ENCODE assay signal across 10 mouse cellular contexts in genomic region chr3:135511683-135512082, GRCm38 (mm10). TPM values are rescaled to one million over a fixed set of nuclear protein-coding genes. Genes with fewer than 3 reads are reported as not detected.
DNase-seq lines count a peak whose midpoint lies in the region; ATAC-seq and TF ChIP-seq lines count a peak whose summit lies in the region.
"Had no signal": no experiment of that assay in that cellular context is flagged by ENCODE, and none has a peak within 500 bp of the region (broad histone marks: within the 10 kb centered on the region; RNA-seq: fewer than 3 reads in every experiment).

No protein-coding gene starts in this region.

- peak; percentile 60; the same call in 1 of the 2 replicates for ATAC-seq in kidney, embryonic 16.5 days (ENCODE audit: low FRiP score, low TSS enrichment)

- H3K27me3 ChIP-seq in cerebellum, adult 2 months (ENCODE audit: control insufficient read depth, insufficient read depth, low read length), result no peaks in the 10 kb centered on the region
- no peaks in the 10 kb centered on the region for H3K27me3 ChIP-seq in kidney, embryonic 16.5 days (ENCODE audit: insufficient read depth, low read length)

- H3K4me2 ChIP-seq in kidney, embryonic 16.5 days (replicated peaks; ENCODE audit: low read depth, low read length), result no peak overlapping the region

- no peak overlapping the region for H3K4me3 ChIP-seq in cerebellum, adult 2 months (replicated peaks; ENCODE audit: insufficient read depth, low read depth, low read length)
- H3K4me3 ChIP-seq in kidney, embryonic 16.5 days (ENCODE audit: low read length), result no peak overlapping the region

- no peaks in the 10 kb centered on the region; the same call in 1 of the 2 replicates for H3K4me1 ChIP-seq in cerebellum, adult 2 months (ENCODE audit: control insufficient read depth, insufficient read depth, low read length)
- H3K4me1 ChIP-seq in kidney, embryonic 16.5 days (ENCODE audit: insufficient read depth, low read length), result no peaks in the 10 kb centered on the region

- no peak overlapping the region for H3K9ac ChIP-seq in kidney, embryonic 16.5 days (replicated peaks; ENCODE audit: low read length)

- TF ChIP-seq POLR2A in cerebellum, adult 2 months (IDR thresholded peaks at IDR 0.05; ENCODE audit: borderline replicate concordance, insufficient read depth, low read length), result no peak

- no peaks in the 10 kb centered on the region for H3K9me3 ChIP-seq in kidney, embryonic 16.5 days (ENCODE audit: low read length)

- no peaks in the 10 kb centered on the region for H3K36me3 ChIP-seq in kidney, embryonic 16.5 days (ENCODE audit: insufficient read depth, low read length)

- TF ChIP-seq CTCF in cerebellum, adult 2 months (IDR thresholded peaks at IDR 0.05; ENCODE audit: borderline replicate concordance, insufficient read depth, low read depth, low read length), result peak; percentile 5; the same call in 1 of the 2 replicates

- 58% methylated on average over 11 of the region's 11 CpGs for WGBS in cerebellum, adult 2 months
- WGBS in kidney, embryonic 16.5 days, result 22% methylated on average over 11 of the region's 11 CpGs

- no peak for DNase-seq in cerebellum, adult 2 months
- no peak for DNase-seq in cerebellum, adult 11 months
- no peak for DNase-seq in kidney, adult 8-10 months
- DNase-seq in A20 (ENCODE audit: low read depth, low spot score), result peak; percentile 42
- DNase-seq in forelimb bud, embryonic 11.5 days (ENCODE audit: low read depth, low spot score), result peak; percentile 11
- DNase-seq in cerebellum, adult 9-11 months, result no peak
- no peak for DNase-seq in right cerebral cortex, adult 18-20 months
- DNase-seq: adrenal gland, postnatal 10 days had no signal

- no peak overlapping the region for H3K27ac ChIP-seq in cerebellum, adult 2 months (ENCODE audit: insufficient read depth, low read length)
- H3K27ac ChIP-seq in kidney, embryonic 16.5 days (ENCODE audit: low read length), result no peak overlapping the region
- H3K27ac ChIP-seq: macrophage had no signal

RNA-seq across cellular contexts. Expression of gene Manba, which starts 26.3 kb away (rescaled TPM):
- 8.8 and 9.8 TPM in 2 replicates for polyA plus RNA-seq in cerebellum, adult 2 months (2012; rRNA removed)
- polyA plus RNA-seq in kidney, embryonic 16.5 days (2015; fragmentation: Nextera tagmentation; extraction: Ambion mirVana), result 36.5 and 39.6 TPM in 2 replicates

Comparison
In these comparisons a context has a peak if more than half of its experiments do, and no peak if none do; other contexts are left out.
1. DNase-seq: peak in A20 (single experiment) and forelimb bud, embryonic 11.5 days (single experiment); none in cerebellum, adult 2 months (0 of 2), cerebellum, adult 11 months (single experiment), kidney, adult 8-10 months (0 of 2), cerebellum, adult 9-11 months (single experiment) and right cerebral cortex, adult 18-20 months (single experiment).